Mouse (Mus musculus): Measurements from ENCODE around the gene Tenm4. TPM values are rescaled to one million over a fixed set of nuclear protein-coding genes. Genes with fewer than 3 reads are reported as not detected.
A peak's percentile ranks its signal among the peaks of the same experiment; 100 is the strongest.

Gene Tenm4
- polyA plus RNA-seq, 1 experiment from 2014 or later, result 45.8 TPM

DNA sequence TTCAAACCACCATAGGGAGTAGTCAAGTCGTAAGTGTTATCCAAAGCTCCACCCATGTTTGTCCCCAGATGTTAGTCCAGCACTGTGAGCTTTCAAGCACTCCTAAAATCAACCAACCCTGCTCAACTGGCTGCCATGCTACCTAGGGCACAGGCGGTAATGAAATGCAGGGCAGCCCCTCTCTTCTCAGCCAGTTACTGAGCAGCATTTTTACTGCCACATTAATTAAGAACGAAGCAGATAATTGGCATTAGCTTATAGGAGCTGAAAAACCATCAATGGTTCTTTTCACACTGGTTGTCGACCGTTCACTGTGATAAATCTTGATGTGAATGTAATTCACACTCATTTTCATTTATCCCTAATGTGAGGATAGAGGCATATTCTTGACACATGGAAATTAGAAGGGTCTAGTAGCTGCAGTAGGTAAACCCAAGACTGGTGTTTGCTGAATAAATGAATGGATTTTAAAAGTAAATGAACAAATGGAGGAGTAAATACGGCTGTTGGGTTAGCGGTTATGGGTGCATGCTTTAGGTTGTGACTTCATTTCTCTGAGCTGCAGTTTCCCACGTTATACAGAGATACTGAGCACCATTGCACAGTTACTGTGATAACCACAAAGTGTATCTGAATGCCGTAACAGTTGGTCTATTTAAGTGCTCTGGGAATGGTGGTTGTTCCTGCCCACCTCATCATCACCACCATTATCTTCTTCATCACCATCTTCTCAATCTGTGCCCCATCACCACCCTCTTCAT lies 424.7 kb downstream of the Tenm4 start:
- no peaks in the 10 kb centered on the region for H3K36me3 ChIP-seq
- WGBS, result 56% methylated on average over 9 of the region's 9 CpGs

DNA sequence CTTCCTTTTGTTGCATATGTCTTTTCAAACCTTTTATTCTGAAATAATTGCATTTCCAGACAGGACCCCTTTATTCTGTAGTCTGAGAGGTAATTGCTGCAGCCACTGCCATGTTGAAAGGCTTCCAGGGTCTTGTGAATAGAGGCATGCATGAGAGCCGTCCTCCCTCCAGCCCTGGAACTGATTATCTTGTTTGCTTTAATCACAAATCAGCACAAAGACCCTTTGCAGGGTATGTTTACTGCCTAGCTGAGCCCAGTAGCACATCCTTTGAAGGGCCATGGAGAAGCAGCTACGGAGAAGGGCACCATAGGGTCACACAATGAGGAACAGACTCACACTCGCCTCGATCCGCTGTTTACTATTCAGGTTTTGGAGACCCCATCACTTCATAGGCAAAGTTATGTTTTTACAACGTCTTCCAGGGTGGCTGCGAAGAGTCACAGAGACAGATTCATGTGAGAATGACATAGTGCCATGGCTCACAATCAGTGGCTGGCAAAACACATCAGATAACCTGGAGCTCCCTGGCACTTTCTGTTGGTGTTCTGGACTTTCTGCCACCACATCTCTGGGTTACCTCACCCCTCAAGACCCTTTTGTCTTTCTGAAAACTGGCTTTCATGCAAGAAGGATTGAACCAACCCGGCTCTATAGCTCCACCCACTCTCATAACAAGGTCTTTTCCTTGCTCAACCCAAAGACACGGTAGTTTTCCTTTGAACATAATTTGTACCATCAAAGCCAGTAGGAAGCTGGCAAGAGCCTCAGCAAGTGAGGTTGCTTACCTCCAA lies 425.6 kb downstream of the Tenm4 start:
- Histone ChIP-seq H3K4me2 (no peak overlapping the region), H3K27me3 (no peaks in the 10 kb centered on the region), H3K9ac (replicated peaks) (no peak overlapping the region), H3K4me3 (replicated peaks) (no peak overlapping the region), H3K9me3 (no peaks in the 10 kb centered on the region), H3K4me1 (replicated peaks) (peaks cover 37% of the 10 kb centered on the region), H3K27ac (0 out of 2 replicates have a peak overlapping the region, but pooled peaks have one; percentile 3), H3K36me3 (no peaks in the 10 kb centered on the region)
- ATAC-seq (ENCODE audit: insufficient number of reproducible peaks, insufficient read depth, low FRiP score, low TSS enrichment, low read depth), result no peak; the same call in 1 of the 2 replicates
- WGBS, result 13% methylated on average over 9 of the region's 9 CpGs

More for the DNA sequence above, 424.7 kb downstream of the Tenm4 start:
- Histone ChIP-seq H3K9me3 (no peaks in the 10 kb centered on the region), H3K4me3 (replicated peaks) (no peak overlapping the region), H3K9ac (replicated peaks) (no peak overlapping the region), H3K4me2 (no peak overlapping the region), H3K4me1 (replicated peaks) (peaks cover 31% of the 10 kb centered on the region), H3K27me3 (no peaks in the 10 kb centered on the region), H3K27ac (no peak overlapping the region)
- ATAC-seq (ENCODE audit: insufficient number of reproducible peaks, insufficient read depth, low FRiP score, low TSS enrichment, low read depth), result no peak

DNA sequence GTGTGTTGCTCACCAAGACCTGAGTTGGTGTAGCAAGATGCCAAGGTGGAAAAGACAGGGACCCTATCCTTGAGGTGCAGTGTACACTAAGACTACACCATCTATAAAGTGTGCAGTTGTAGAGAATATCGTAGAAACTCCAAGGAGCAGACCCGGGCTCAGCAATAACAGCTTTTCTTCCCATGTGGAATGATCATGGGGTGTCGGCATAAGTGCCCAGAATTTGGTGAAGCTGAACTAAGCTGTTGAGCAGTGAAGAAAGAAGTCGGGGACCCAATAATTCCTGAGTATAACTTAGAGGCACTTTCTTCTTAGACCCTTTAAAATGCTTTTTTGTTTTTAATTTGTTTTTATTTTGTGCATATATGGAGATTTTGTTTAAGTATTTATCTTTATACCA lies 426.8 kb downstream of the Tenm4 start:
- 88% methylated on average over 4 of the region's 4 CpGs for WGBS
- Histone ChIP-seq H3K9me3 (no peaks in the 10 kb centered on the region), H3K27ac (no peak overlapping the region), H3K27me3 (no peaks in the 10 kb centered on the region), H3K4me2 (no peak overlapping the region), H3K4me1 (replicated peaks) (peaks cover 31% of the 10 kb centered on the region), H3K36me3 (no peaks in the 10 kb centered on the region), H3K4me3 (replicated peaks) (no peak overlapping the region), H3K9ac (replicated peaks) (no peak overlapping the region)
- ATAC-seq (ENCODE audit: insufficient number of reproducible peaks, insufficient read depth, low FRiP score, low TSS enrichment, low read depth), result no peak

DNA sequence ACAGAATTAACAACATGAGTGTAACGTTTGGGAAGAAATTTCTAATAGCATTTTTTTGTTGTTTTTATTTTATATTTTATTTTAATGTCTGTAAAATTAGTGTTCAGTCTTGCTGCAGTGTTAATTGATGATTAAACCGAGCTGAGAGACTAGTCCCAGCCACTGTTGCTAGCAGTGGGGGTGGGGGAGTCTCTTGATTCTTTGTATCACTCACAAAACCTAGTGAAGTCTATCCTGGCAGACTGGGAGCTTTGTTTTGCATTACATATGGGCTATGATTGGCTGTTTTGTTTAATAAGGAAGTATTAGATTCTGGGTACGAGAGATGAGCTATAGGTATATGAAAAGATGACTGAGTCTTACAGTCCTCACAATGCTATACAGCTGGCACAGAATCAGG lies 428.0 kb downstream of the Tenm4 start:
- Histone ChIP-seq H3K9me3 (no peaks in the 10 kb centered on the region), H3K4me3 (replicated peaks) (no peak overlapping the region), H3K4me2 (no peak overlapping the region), H3K36me3 (no peaks in the 10 kb centered on the region), H3K27ac (no peak overlapping the region), H3K4me1 (replicated peaks) (peaks cover 33% of the 10 kb centered on the region), H3K9ac (replicated peaks) (no peak overlapping the region), H3K27me3 (no peaks in the 10 kb centered on the region)
- ATAC-seq (ENCODE audit: insufficient number of reproducible peaks, insufficient read depth, low FRiP score, low TSS enrichment, low read depth), result no peak
- WGBS, result 65% methylated on average over 3 of the region's 3 CpGs

GRCm38 (mm10) chr7:96600381-96600941 lies 429.4 kb downstream of the Tenm4 start:
- Histone ChIP-seq H3K9ac (replicated peaks) (no peak overlapping the region), H3K4me1 (replicated peaks) (peaks cover 44% of the 10 kb centered on the region), H3K4me2 (no peak overlapping the region), H3K27ac (no peak overlapping the region), H3K27me3 (no peaks in the 10 kb centered on the region), H3K9me3 (no peaks in the 10 kb centered on the region), H3K4me3 (replicated peaks) (no peak overlapping the region), H3K36me3 (no peaks in the 10 kb centered on the region)
- no peak for ATAC-seq (ENCODE audit: insufficient number of reproducible peaks, insufficient read depth, low FRiP score, low TSS enrichment, low read depth)
- WGBS, result 11% methylated on average over 5 of the region's 5 CpGs

DNA sequence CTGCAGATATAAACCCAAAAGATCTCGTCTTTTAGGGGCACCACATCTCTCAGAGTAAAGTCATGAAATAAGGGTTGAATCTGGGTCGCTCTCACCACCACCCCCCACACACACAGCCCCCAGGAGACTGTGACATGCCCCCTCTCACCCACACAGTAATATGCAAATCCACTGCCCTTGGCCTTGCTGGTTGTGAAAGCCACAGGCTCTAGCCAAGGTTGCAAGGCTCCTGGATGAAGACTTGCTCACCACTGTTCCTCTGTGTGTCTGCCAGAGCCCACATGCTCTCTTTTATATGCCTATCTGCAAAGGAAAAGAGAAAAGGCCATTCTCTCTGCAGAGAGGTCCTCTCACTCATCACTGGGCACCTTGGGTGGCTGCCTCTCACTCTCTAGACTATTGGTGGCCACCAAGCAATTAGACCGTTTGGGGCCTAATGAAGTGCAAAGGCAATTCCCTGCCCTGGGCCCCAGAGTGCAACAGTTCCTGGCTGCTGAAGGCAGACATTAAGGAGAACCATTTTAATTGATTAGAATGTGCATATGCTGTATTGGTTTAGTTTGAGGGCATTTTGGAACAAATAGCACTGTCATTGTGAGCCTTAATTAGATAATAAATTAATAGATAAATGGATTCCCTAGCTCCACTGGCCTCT lies 433.2 kb downstream of the Tenm4 start:
- Histone ChIP-seq H3K4me2 (no peak overlapping the region), H3K9me3 (no peaks in the 10 kb centered on the region), H3K27me3 (no peaks in the 10 kb centered on the region), H3K9ac (replicated peaks) (no peak overlapping the region), H3K36me3 (no peaks in the 10 kb centered on the region), H3K4me3 (replicated peaks) (no peak overlapping the region), H3K4me1 (replicated peaks) (peaks cover 45% of the 10 kb centered on the region), H3K27ac (peak overlapping the region; percentile 29; the same call in 1 of the 2 replicates)
- WGBS, result 55% methylated on average over 3 of the region's 3 CpGs
- ATAC-seq (ENCODE audit: insufficient number of reproducible peaks, insufficient read depth, low FRiP score, low TSS enrichment, low read depth), result no peak

GRCm38 (mm10) chr7:96605316-96605715 lies 434.3 kb downstream of the Tenm4 start:
- Histone ChIP-seq H3K9me3 (no peaks in the 10 kb centered on the region), H3K4me3 (replicated peaks) (no peak overlapping the region), H3K27ac (0 out of 2 replicates have a peak overlapping the region, but pooled peaks have one; percentile 7), H3K4me1 (replicated peaks) (peaks cover 49% of the 10 kb centered on the region), H3K4me2 (no peak overlapping the region), H3K36me3 (no peaks in the 10 kb centered on the region), H3K9ac (replicated peaks) (no peak overlapping the region), H3K27me3 (no peaks in the 10 kb centered on the region)
- no peak for ATAC-seq (ENCODE audit: insufficient number of reproducible peaks, insufficient read depth, low FRiP score, low TSS enrichment, low read depth)
- WGBS, result 23% methylated on average over 2 of the region's 2 CpGs

DNA sequence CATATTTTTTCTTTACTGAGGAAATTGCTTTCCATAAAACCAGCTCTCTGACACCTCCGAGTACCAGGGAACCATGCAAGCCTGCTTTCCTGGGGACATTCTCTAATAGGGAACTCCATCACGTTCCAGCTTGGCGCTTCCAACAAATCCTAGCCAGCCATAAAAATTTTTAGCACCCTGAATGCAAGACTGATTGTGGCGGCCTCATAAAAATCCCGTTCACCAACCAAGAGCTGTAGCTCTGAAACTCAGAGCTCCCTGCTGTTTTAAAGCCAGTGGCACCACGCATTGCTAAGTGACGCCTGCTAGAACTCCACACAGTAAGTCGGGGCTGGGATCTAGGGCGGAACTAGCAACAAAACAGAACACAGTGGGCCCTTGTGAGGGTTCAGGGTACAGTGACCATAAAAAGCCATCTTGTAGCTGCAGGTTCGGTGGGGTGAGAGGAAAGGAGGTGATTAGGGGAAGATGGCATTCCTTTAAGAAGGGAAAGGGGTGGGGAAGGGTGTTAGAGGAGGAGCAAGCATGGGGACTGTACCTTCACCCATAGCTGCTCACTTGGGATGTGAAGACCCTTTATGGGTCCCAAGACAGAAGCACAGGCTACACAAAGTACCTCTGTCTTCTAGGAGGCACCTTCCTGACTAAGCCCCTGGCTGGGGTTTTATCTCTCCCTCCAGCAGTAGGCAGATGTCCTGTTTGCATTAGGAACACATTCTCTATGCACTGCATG lies 439.0 kb downstream of the Tenm4 start:
- H3K36me3 ChIP-seq, result no peaks in the 10 kb centered on the region
- ATAC-seq (ENCODE audit: insufficient number of reproducible peaks, insufficient read depth, low FRiP score, low TSS enrichment, low read depth), result peak; percentile 91
- no peaks in the 10 kb centered on the region for H3K9me3 ChIP-seq
- no peak overlapping the region for H3K9ac ChIP-seq (replicated peaks)
- H3K27ac ChIP-seq, result peak overlapping the region; percentile 78
- peak overlapping the region; percentile 17 for H3K4me2 ChIP-seq
- 7% methylated on average over 10 of the region's 10 CpGs for WGBS
- no peaks in the 10 kb centered on the region for H3K27me3 ChIP-seq
- H3K4me3 ChIP-seq (replicated peaks), result no peak overlapping the region
- H3K4me1 ChIP-seq (replicated peaks), result peaks cover 38% of the 10 kb centered on the region

DNA sequence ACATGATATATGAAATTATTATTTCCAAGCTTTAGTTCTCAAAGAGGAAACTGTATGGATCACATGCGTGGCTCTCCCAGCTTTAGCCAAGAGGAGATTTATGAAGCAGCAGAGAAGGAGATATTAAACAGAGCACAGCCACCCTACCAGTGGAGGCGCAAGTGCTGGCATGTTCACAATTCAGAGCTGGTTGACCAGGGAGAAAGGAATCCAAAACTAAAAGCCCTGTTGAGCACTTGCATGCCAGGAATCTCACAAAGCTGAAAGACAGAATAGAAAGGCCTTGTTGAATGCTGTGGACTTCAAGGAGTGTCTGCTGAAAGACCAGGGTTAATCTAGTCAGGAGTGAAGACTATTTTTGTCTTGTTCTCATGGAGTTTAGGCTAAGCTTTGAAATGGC lies 446.3 kb downstream of the Tenm4 start:
- 72% methylated on average over 2 of the region's 2 CpGs for WGBS
- H3K4me1 ChIP-seq (replicated peaks), result peaks cover 17% of the 10 kb centered on the region
- H3K4me2 ChIP-seq, result no peak overlapping the region
- H3K9ac ChIP-seq (replicated peaks), result no peak overlapping the region
- H3K36me3 ChIP-seq, result no peaks in the 10 kb centered on the region
- ATAC-seq (ENCODE audit: insufficient number of reproducible peaks, insufficient read depth, low FRiP score, low TSS enrichment, low read depth), result no peak
- H3K4me3 ChIP-seq (replicated peaks), result no peak overlapping the region
- no peak overlapping the region for H3K27ac ChIP-seq
- no peaks in the 10 kb centered on the region for H3K27me3 ChIP-seq
- no peaks in the 10 kb centered on the region for H3K9me3 ChIP-seq

DNA sequence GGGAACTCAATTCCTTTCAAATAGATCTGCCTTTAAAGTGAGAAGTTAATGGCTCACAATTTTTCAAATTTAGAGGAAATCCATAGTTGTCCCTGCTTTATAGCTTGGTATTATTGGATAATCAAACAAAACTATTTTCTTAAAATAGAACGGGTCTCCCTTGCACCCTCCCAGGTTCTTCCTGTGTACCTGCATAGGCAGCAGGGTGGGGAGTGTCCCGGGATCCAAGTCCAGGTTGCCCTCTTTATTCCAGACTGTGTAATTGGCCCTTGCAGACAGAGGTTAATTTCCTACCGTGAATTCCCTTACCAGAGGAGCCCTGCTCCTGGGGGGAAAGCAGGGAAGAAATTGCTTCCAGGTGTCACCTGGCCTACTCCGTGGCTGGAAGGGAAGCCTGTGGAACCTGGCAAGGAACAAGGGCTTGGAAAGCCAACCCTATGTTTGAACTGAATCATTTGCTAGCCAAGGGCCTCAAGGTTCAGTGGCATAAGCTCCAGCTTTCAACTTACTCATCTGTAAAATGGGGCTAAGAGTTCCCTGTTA lies 449.0 kb downstream of the Tenm4 start:
- H3K4me3 ChIP-seq (replicated peaks), result no peak overlapping the region
- no peaks in the 10 kb centered on the region for H3K36me3 ChIP-seq
- H3K9ac ChIP-seq (replicated peaks), result no peak overlapping the region
- peaks cover 14% of the 10 kb centered on the region for H3K4me1 ChIP-seq (replicated peaks)
- ATAC-seq (ENCODE audit: insufficient number of reproducible peaks, insufficient read depth, low FRiP score, low TSS enrichment, low read depth), result no peak; the same call in 1 of the 2 replicates
- H3K27ac ChIP-seq, result no peak overlapping the region
- WGBS, result 15% methylated on average over 4 of the region's 4 CpGs
- H3K9me3 ChIP-seq, result no peaks in the 10 kb centered on the region
- no peak overlapping the region for H3K4me2 ChIP-seq
- no peaks in the 10 kb centered on the region for H3K27me3 ChIP-seq
